Mouse (Mus musculus): ENCODE results near the gene Plekhh3. TPM values are rescaled to one million over a fixed set of nuclear protein-coding genes. Genes with fewer than 3 reads are reported as not detected.

Gene Plekhh3
- polyA plus RNA-seq, 1 experiment from 2014 or later: 8.5 TPM

GRCm38 (mm10) chr11:101119761-101120544, 51.2 kb downstream of the Plekhh3 start, which contains the start of the genes Retreg3 and Tubg1:
Gene Retreg3 (minus strand): TSS chr11:101119893.
Gene Tubg1 (plus strand): TSS chr11:101119938.
- peak within 1 kb of the TSS; percentile 89 for H3K27ac ChIP-seq
- H3K4me1 ChIP-seq: peaks cover 50% of the 10 kb centered on the region
- peaks cover 9% of the 10 kb centered on the region for H3K36me3 ChIP-seq (replicated peaks)
- peak; percentile 97 for ATAC-seq (replicated peaks)
- peak within 1 kb of the TSS; percentile 84 for H3K4me3 ChIP-seq
- peak within 1 kb of the TSS; percentile 97 for H3K4me2 ChIP-seq
- H3K27me3 ChIP-seq (replicated peaks): no peaks in the 10 kb centered on the region
- under 1% methylated on average over 61 of the region's 61 CpGs for WGBS
- no peaks in the 10 kb centered on the region for H3K9me3 ChIP-seq
- H3K9ac ChIP-seq: peak within 1 kb of the TSS; percentile 95

DNA sequence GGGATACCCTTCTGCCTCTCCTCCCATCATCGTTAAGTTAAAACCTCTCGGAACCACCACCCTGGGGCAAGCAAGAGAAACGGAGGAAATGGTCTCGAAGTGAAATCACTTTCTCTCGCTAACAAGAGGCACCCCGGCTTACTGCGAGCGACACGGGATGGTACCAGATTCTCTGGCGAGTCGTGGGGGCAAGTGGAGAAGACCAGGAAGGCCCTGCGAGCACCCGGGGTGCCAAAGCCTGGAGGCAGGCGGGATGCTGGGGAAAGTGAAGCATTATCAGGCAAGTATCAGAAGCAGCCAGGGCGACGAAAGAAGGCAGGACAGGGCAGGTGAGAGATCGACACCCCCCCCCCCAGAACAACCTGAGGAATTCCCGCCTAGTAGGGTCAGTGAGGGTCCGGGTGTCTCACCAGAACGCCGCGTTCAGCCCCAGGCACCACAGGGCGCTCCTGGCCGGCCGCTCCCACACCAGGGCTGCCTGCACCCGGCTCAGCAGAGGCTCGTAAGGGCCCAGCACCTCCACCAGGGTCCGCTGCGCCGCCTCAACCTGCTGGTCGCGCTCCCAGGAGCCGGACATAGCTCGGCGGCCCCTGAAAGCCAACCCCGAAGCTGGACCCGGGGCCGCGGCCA, 51.9 kb downstream of the Plekhh3 start:
- no peaks in the 10 kb centered on the region for H3K9me3 ChIP-seq
- H3K27me3 ChIP-seq (replicated peaks): no peaks in the 10 kb centered on the region
- H3K4me1 ChIP-seq: peaks cover 50% of the 10 kb centered on the region
- H3K27ac ChIP-seq: peak overlapping the region; percentile 89
- H3K4me3 ChIP-seq: peak overlapping the region; percentile 84
- H3K36me3 ChIP-seq (replicated peaks): peaks cover 9% of the 10 kb centered on the region
- H3K9ac ChIP-seq: peak overlapping the region; percentile 95
- peak; percentile 83 for ATAC-seq (replicated peaks)
- under 1% methylated on average over 36 of the region's 39 CpGs for WGBS
- peak overlapping the region; percentile 97 for H3K4me2 ChIP-seq

DNA sequence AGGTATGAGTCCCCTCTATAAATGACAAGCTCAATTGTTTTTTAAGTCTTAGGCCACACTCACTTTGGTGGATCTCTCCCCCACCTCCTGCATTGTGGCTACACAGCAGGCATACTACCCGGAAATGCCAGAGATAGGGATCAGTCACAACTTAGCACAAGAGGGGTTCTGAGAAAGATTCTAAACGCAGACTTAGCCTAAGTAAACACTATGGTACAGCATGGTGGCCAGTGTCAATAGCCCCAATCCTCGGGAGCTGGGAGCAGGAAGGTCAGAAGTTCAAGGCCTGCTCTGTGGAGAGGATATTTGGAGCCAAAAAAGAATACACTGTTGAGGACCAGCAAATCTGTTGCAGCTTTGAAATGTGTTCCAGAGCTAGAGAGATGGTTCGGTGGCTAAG, 53.0 kb downstream of the Plekhh3 start:
- ATAC-seq (replicated peaks): no peak
- H3K27ac ChIP-seq: no peak overlapping the region
- peak overlapping the region; percentile 84; the same call in 1 of the 2 replicates for H3K4me3 ChIP-seq

GRCm38 (mm10) chr11:101115564-101115963, 55.6 kb downstream of the Plekhh3 start:
- 67% methylated on average over 2 of the region's 2 CpGs for WGBS
- Histone ChIP-seq H3K27me3 (replicated peaks) (no peaks in the 10 kb centered on the region), H3K36me3 (replicated peaks) (no peaks in the 10 kb centered on the region), H3K27ac (no peak overlapping the region), H3K9ac (no peak overlapping the region), H3K9me3 (no peaks in the 10 kb centered on the region), H3K4me2 (no peak overlapping the region), H3K4me1 (peaks cover 36% of the 10 kb centered on the region), H3K4me3 (no peak overlapping the region)
- no peak for ATAC-seq (replicated peaks)

More for the DNA sequence above, 53.0 kb downstream of the Plekhh3 start:
- H3K9me3 ChIP-seq: no peaks in the 10 kb centered on the region
- peak overlapping the region; percentile 97 for H3K4me2 ChIP-seq
- H3K9ac ChIP-seq: no peak overlapping the region
- H3K4me1 ChIP-seq: peaks cover 50% of the 10 kb centered on the region
- WGBS: 50% methylated on average over 4 of the region's 4 CpGs
- no peaks in the 10 kb centered on the region; the same call in 1 of the 2 replicates for H3K36me3 ChIP-seq (replicated peaks)
- no peaks in the 10 kb centered on the region for H3K27me3 ChIP-seq (replicated peaks)

Small RNAs within 50 kb of the gene (microRNA-seq; reads per million reads assigned to microRNA genes)
- not detected for gene Gm27626

Other genes starting within 250 kb of the Plekhh3 start
- gene Stat3, start 231.8 kb downstream of the Plekhh3 start, polyA plus RNA-seq (2015; fragmentation: Nextera tagmentation; extraction: Ambion mirVana): 35.8 and 37.9 TPM in 2 replicates
- gene Cavin1, start 200.5 kb downstream of the Plekhh3 start, polyA plus RNA-seq (2015; fragmentation: Nextera tagmentation; extraction: Ambion mirVana): 47.9 and 50.8 TPM in 2 replicates
- gene Atp6v0a1, start 161.9 kb downstream of the Plekhh3 start, polyA plus RNA-seq (2015; fragmentation: Nextera tagmentation; extraction: Ambion mirVana): 136 and 148 TPM in 2 replicates
- gene Naglu, start 101.3 kb downstream of the Plekhh3 start, polyA plus RNA-seq (2015; fragmentation: Nextera tagmentation; extraction: Ambion mirVana): 13.7 and 15.5 TPM in 2 replicates
- 0.37 and 0.63 TPM in 2 replicates for gene Hsd17b1, start 92.9 kb downstream of the Plekhh3 start, polyA plus RNA-seq (2015; fragmentation: Nextera tagmentation; extraction: Ambion mirVana)
- gene Coasy, start 88.8 kb downstream of the Plekhh3 start, polyA plus RNA-seq (2015; fragmentation: Nextera tagmentation; extraction: Ambion mirVana): 43.3 and 47.1 TPM in 2 replicates
- 103 and 107 TPM in 2 replicates for gene Mlx, start 84.1 kb downstream of the Plekhh3 start, polyA plus RNA-seq (2015; fragmentation: Nextera tagmentation; extraction: Ambion mirVana)
- 18.3 and 20.3 TPM in 2 replicates for gene Psmc3ip, start 75.9 kb downstream of the Plekhh3 start, polyA plus RNA-seq (2015; fragmentation: Nextera tagmentation; extraction: Ambion mirVana)
- 28.4 and 29.2 TPM in 2 replicates for gene Retreg3, start 51.5 kb downstream of the Plekhh3 start, polyA plus RNA-seq (2015; fragmentation: Nextera tagmentation; extraction: Ambion mirVana)
- gene Tubg1, start 51.4 kb downstream of the Plekhh3 start, polyA plus RNA-seq (2015; fragmentation: Nextera tagmentation; extraction: Ambion mirVana): 76.1 and 84.7 TPM in 2 replicates
- gene Tubg2, start 15.4 kb downstream of the Plekhh3 start, polyA plus RNA-seq (2015; fragmentation: Nextera tagmentation; extraction: Ambion mirVana): 60.8 and 62.7 TPM in 2 replicates
- 3.4 and 3.8 TPM in 2 replicates for gene Cntnap1, start 828 bp downstream of the Plekhh3 start, polyA plus RNA-seq (2015; fragmentation: Nextera tagmentation; extraction: Ambion mirVana)
- 0.31 and 0.36 TPM in 2 replicates for gene Ccr10, start 4.1 kb upstream of the Plekhh3 start, polyA plus RNA-seq (2015; fragmentation: Nextera tagmentation; extraction: Ambion mirVana)
- 27.4 and 30.7 TPM in 2 replicates for gene Ezh1, start 55.1 kb upstream of the Plekhh3 start, polyA plus RNA-seq (2015; fragmentation: Nextera tagmentation; extraction: Ambion mirVana)
- gene Ramp2, start 74.7 kb upstream of the Plekhh3 start, polyA plus RNA-seq (2015; fragmentation: Nextera tagmentation; extraction: Ambion mirVana): 86.5 and 103 TPM in 2 replicates
- 123 and 124 TPM in 2 replicates for gene Vps25, start 82.4 kb upstream of the Plekhh3 start, polyA plus RNA-seq (2015; fragmentation: Nextera tagmentation; extraction: Ambion mirVana)
- 7.7 and 10.7 TPM in 2 replicates for gene Wnk4, start 89.2 kb upstream of the Plekhh3 start, polyA plus RNA-seq (2015; fragmentation: Nextera tagmentation; extraction: Ambion mirVana)
- gene Cntd1, start 107.7 kb upstream of the Plekhh3 start, polyA plus RNA-seq (2015; fragmentation: Nextera tagmentation; extraction: Ambion mirVana): 0.93 and 1.3 TPM in 2 replicates
- gene Coa3, start 107.8 kb upstream of the Plekhh3 start, polyA plus RNA-seq (2015; fragmentation: Nextera tagmentation; extraction: Ambion mirVana): 202 and 204 TPM in 2 replicates
- gene Becn1, start 130.9 kb upstream of the Plekhh3 start, polyA plus RNA-seq (2015; fragmentation: Nextera tagmentation; extraction: Ambion mirVana): 183 and 186 TPM in 2 replicates
- 115 and 120 TPM in 2 replicates for gene Psme3, start 144.9 kb upstream of the Plekhh3 start, polyA plus RNA-seq (2015; fragmentation: Nextera tagmentation; extraction: Ambion mirVana)
- 2.2 and 2.9 TPM in 2 replicates for gene Aoc2, start 153.7 kb upstream of the Plekhh3 start, polyA plus RNA-seq (2015; fragmentation: Nextera tagmentation; extraction: Ambion mirVana)
- gene Aoc3, start 159.3 kb upstream of the Plekhh3 start, polyA plus RNA-seq (2015; fragmentation: Nextera tagmentation; extraction: Ambion mirVana): 0.06 TPM in 1 of 2 replicates, not detected in the other
- not detected in 2 replicates for gene G6pc, start 196.2 kb upstream of the Plekhh3 start, polyA plus RNA-seq (2015; fragmentation: Nextera tagmentation; extraction: Ambion mirVana)
- 103 and 108 TPM in 2 replicates for gene Aarsd1, start 246.3 kb upstream of the Plekhh3 start, polyA plus RNA-seq (2015; fragmentation: Nextera tagmentation; extraction: Ambion mirVana)

All from midbrain, embryonic 15.5 days (tissue).